Mouse (Mus musculus) right cerebral cortex, postnatal 36 days (tissue): Measurements from ENCODE around the gene Tspan18.

Experiments used
- DNase-seq, 2 experiments: peaks; one replicate each; pipeline ENCODE4 v3.0.0; 2022; ENCODE audit warnings: low spot score in 2 of 2, mixed read lengths in 1 of 2

The Tspan18 gene

DNA sequence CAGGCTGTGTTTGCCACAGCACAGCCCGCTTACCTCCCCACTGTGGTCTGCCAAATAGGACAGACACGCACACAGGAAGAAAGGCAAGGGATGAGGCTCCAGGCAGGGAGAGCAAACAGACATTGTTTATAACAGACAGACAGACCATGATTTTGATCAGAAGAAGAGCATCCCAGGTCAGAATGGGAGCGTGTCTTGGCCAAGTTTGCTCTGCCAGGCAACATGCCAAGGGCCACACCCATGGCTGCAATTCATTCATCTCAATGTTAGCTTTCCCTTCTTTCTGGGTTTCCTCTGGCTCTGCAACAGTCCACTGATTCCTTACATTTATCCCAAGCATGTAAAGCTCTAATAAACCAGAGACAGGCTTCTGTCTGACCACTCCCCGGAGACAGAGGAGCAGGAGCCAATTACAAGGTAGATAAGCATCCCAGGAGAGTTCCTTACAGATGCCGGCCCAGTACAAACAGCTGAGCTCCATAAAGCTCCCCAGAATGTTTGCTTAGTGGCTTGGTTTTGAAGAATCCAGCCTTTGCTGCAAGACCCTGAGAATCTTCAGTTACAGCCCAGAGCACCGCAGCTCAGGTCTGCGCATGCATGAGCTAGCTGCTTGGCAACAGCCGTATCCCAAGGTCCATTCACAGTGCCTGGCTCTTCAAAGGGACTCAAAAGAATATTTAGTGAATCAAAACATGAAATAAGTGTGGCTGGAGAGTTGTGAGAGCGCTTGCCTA is 5.2 kb upstream of the Tspan18 start:
- DNase-seq: no peak

DNA sequence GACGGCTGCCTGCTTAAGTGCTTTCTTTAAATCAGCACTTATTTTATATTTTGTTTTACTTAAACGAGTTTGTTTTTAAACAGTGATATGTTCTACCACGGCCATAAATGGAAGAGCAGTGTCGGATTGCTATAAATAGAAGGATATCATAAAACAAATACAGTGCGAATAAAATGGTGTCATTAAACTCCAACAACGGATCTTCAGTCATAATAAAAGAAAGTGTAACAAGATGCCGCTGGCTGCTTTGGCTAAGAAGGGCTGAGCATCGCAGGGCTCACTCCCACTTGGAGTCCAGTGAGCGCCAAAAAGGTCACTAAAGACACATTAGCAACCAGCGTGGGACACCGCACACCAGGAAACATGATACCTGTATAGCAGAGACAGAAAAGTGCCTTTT is 1.7 kb upstream of the Tspan18 start:
- no peak for DNase-seq

DNA sequence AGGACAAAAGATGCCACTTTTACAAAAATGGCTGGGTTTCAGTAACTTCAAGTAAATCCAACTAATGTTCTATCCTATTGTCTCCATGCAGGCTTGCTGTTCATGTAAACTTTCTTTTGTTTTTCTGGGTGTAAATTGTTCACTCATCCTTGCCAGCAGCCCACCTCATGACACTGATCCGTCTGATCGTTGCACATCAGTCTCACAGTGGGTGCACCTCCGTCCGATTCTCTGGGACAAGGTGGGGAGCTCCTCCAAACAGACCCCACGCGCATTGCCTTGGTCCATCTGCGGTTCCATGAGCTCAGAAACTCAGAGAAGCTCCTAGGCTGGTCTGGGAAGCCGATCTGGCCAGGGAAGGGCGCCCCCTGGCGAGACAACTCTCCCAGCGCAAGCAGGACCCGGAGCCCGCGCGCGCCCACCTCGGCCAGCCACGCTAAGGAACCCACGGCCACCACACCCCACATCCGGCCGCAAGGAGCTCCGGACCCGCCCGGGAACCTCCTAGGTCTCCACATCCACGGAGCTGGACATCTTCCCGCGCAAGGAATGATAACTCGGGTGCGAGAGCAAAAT is 976 bp downstream of the Tspan18 start:
- peak; percentile 43 to 55 for DNase-seq

DNA sequence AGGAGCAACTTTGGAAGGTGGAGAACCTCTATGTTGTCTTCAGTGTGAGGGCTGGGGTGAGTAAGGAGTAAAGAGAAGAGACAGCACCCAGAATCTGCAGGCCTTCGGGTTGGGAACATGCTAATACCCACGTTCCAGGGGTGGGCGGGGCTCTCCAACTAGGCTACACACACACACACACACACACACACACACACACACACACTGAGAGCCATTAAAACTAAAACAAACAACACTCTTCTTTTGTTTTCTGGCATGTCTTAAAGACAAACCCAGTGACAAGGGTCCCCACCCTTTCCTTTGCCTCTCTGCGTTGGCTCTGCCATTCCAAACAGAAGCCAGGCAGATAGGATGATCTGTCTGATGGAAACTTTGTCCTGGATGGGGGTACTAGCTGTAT is 2.0 kb downstream of the Tspan18 start:
- DNase-seq: no peak

DNA sequence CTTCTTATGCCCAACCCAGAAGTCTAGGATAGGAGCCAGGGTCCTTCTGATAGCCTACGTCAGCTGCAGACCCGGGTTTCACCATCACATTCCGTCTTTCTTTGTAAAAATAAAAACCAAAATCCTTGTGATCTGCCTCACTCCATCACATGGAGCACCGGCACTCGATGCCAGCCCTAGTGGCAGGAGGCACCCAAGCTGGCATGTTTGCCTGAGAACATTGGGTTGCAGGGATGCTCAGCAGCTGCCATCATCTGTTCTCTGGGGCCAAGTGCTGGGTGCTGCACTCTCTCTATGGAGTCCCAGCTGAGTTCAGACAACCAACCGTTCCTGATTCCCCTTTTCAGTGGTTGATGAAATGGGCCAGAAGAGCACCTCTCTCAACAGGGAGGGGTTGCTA is 3.2 kb downstream of the Tspan18 start:
- DNase-seq: no peak

DNA sequence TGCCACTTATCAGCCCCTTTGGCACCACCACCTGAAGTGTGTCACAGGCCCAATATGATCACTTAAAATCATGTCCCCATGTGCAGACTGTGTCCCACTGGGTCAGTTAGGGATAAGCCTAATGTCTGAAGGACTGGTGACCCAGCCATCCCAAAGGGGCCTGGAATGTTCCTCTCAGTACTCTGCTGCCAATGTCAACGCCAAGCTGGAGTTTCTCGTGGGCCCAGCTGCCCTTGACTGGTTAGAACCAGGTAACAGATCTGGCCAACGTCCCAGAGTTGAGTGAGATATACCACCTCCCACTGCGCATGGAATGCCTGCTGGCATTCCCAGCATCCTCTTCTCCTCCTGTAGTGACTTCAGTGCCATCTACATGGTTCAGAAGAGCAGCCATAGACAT is 5.2 kb downstream of the Tspan18 start:
- DNase-seq: no peak

DNA sequence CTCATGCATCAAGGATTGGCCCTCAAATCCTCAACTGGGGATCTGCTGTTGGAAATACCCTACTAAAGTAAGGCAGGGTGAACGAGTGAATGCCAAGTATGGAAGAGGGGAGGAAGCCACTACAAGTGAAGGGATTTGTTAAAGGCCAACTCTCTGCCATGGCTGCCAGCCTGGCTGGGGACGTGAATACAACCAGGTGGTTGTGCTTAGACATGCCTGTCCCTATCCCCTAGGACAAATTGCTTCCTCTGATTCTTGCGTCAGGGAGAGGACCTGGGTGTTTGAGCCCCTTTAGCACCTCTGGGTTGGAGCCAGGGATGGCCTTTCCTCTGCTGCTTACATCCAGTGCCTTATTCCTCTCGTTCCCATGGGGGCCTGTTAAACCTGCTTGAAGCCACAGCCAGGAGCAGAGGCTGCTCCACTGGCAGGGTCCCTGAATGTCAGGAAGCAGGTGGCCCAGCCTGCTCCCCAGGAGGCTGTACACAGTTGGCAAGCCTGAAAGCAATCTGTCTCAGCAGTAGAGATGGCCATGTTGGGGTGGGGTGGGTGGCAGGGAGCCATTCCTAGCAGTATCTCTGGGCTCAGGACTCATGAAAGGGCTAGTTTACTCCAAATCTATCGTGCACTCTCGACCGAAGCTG is 6.3 kb downstream of the Tspan18 start:
- no peak for DNase-seq

DNA sequence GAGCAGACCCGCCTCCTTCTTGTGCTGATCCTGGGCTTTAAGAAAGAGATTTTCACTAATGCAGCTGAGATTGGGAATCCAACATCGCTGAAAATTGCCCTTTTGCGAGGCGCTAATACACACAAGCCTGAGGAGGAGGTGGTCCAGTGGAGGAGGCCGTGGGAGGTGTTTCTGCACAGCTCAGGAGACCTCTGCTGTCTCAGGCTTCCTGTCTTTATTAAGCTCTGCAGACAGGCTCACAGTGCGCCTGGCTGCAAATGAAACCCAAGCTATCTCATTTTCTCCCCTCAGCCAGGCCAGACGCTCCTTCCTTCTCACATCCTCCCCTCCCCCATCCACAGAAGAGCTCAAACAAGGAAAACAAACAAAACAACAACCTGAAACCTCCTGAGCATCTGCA is 9.6 kb downstream of the Tspan18 start:
- DNase-seq: no peak

DNA sequence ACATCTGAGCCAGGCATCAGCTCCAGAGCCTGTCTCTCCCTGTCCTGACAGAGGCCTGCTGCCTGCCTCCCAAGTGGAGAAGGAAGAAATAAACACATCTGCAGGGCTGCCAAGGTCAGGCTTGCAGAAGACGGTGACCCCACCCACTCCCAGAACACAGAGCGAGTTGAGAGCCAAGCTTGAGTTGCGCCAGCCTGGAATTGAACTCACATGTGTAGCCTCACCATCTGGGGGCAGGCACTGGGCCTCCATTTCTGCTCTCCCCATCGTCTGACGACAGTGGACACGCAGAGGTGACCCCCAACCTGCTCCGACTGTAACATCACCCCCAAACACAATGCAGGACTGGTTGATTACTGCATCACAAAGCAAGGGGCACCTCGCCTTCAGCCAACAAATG is 12.4 kb downstream of the Tspan18 start:
- DNase-seq: no peak

DNA sequence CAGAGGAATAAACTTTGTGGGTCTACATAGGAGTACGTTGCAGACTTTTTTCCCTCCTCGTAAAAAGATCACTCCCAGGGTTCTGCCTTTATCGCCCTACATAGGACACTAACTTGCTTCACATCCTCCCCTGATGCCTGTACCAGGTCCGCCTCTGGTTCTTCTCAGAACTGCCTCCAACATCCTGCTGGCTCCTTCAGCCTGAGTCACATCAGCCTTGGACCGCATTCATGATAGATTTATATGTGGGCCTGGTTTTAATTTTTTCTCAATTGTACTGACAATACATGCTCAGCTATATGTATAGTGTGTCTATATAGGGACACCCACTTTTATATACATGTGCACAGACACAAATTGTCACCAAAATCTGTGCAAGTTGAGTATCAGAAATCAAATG is 14.0 kb downstream of the Tspan18 start:
- no peak for DNase-seq

DNA sequence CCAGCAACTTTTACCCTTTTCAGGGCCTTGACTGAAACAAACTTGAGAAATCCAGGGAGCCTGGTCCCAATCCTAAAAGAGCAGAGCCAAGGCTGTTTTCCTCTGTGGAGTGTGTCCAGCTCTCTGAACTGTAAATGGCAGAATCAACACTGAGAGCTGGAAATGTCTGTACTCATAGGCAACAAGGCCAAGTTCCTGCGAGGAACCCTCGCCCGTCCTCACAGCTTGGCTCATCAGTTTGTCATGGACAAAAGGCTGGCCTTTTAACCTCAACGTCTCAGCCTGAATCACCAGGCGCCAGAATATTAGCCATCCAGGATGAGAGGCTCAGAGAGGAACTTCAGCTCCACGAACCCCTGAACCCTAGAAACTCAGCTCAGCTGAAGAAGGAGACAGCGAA is 14.7 kb downstream of the Tspan18 start:
- no peak for DNase-seq

DNA sequence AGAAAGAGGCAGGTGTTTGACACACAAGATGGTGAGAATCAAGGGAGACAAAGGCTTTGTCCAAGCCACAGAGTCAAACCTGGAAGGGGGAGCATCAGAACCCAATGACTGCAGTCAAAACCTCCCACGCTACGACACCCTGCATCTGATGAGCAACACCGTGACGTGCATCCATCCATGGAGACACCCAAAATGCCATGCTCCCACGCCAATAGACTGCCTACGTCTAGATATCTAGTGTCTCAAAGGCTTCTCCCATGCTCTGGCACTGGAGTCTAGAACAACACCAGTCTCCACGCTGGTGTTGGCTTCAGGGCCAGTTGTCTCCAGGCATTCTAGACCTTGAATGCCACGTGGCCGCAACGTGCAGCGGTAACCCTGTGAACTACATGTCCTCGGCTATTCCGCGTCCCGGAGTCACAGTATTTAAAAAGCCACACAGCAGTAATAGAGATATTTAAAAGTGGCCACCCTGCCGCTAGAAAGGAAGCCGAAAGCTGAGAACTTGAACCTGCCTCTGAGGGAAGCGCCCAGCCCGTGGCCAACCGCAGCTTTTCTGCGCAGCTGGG is 15.4 kb downstream of the Tspan18 start:
- DNase-seq: no peak

DNA sequence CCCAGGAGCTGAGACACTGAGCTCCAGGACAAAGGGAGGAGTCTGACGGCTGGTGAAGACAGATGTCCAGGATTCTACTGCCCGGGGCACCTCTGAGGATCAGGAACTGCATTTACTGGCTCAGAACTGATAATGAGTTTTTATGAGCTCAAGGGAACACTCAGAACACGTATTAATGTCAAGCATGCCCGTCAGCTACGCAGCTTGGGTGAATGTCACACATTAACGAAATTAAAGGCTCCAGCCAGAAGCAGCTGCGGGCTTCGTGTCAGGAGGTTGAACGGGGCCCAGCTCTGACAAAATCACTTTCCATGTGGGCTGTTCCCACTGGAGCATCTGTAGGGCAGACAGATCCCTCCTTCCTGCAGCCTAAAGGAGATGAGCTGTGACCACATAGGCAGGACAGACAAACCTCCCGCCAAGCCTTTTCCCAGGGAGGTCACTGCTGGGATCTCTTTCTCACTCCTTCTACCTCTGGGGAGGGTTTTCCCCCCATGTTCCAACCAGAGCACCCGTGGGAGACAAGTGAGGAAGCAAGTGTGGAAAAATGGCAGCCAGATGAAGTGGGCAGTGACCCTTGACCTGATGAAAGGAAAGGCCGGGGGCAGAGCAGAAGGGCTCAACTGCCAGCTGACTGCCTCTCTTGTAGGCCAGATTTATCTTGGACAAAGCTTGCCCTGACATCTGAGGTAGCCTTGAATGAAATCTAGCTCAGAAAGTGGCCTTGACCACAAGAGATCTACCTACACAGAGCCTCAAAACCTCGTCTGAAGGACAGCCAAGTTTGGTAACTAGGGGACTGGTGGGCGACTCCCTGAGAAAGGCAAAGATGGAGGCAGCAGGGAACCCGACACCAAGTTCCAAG is 20.3 kb downstream of the Tspan18 start:
- DNase-seq: no peak

DNA sequence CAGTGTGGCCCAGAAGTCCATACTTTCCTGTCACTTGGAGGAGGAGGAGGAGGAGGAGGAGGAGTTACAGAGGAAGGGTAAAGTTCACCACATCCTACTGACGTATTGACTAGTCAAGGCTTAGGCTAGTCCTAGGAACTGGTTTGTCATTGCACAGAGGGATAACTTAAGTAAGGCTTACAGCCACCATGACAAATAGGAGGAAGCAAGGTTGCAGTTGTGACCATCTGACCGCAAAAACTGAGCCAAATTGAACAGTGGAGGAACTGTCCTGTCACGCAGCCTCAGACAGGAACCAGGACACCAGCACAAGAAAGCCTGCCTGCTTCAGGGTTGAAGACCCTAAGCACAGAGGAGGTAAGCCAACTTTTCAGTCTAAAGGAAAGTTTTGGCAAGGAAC is 21.8 kb downstream of the Tspan18 start:
- DNase-seq: no peak

DNA sequence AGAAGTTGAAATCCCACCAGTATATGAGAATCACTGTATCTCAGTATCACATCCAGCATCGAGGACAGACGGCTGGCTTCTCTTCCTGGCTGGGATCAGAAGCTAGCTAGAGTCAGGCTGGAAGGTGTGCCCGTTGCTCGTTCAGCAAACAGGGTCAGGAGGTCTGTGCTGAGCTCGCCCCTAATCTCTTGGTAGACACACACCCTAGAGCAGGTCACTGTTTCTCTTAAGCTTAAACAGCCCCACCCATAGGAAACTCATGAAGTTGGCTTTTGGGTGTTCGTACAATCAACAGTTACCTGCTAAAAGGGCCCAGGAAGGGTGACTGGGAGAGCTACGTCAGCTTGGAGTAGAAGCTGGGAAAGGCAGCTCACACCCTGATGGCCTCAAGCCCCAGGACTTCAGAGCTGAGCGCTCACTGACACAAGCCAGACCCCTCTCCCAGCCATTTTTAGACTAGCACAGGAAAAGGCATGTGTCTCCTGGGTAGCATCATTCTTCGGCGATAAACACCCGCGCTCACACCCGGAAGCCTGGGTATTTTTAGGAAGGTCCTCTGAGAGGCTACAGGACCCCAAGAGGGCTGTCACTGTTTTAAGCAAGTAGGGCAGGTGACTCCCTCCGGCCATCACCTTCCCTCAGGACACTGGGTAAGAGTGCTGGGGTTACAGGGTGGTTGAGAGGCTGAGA is 24.4 kb downstream of the Tspan18 start:
- DNase-seq: no peak

DNA sequence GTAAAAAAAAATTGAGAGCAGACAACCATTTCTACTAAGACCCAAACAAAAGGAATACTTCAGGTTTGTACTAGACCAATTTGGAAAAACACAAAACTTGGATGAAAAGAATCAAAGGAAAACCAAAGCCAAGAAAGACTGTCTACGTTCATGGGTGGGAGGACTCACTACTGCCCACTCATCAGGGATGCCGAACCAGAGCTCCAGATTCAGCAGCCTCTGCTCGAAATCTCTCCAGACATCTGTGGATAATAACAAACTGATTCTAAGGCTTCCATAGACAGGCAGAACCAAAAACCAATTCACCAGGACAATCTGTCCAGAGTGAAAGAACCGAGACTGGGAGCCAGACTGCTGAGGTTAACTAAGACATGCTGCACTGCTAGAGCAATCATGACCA is 27.4 kb downstream of the Tspan18 start:
- no peak for DNase-seq

DNA sequence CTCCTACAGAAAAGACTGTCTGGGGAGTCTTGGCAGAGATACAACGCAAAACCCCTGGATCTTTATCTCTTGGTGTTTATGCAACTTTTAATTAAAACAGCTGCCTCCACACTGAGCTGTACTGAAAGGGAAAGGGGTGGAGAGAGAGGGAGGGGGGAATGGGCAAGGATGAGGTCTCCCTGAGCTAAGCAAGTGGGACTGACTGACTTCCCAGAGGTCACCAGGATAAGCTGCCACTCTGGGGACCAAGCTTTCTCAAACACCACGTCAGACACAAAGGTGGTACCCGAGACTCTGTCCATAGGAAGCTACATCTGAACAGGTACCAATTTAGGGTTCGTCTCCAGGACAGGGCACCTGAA is 30.1 kb downstream of the Tspan18 start:
- no peak for DNase-seq

DNA sequence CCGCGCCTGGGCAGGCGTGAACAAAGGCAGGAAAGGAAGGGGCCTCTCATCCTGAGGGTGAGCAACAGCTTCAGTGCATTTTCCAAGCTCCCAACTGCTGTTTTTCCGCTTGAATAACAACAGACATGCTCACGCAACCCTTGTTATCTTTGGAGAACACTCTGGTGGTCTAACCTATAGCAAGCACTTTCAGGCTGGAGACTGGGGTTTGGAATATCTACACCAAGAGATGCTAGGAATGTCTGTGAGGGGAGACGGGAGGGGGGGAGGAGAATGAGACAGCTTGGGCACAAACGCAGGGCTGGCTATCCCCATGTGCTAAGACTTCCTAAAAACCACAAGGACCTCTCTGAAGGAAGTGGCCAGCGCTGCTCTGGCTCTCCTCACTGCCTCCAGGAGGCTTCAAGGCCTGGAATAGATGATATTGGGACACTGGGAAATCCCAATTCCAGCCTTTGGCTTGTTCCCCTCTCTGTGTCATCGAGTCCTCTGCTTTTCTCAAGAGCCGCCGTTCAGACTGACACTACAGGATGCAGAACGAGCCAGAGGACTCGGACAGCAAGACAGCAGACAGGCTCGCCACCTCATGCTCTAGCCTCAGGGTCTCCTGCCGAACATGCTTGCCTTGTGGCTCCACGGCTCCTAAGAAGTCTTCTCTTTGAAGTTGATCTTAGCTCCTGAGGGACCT is 30.6 kb downstream of the Tspan18 start:
- no peak for DNase-seq

DNA sequence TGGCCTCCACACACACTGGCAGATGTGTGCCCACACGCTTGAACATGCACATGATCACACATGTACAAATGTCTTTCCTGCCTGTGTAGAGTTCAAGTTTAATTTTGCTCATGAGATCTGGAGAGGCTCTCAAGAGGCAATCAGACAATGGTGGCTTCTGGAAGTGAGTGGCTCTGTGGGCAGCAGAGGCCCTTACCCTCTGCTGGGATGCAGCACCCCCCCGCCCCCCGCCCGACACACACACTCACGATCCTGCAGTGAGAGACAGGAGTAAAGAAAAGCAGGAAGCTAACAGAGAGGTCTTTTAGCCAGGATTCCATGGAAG is 31.1 kb downstream of the Tspan18 start:
- no peak for DNase-seq

DNA sequence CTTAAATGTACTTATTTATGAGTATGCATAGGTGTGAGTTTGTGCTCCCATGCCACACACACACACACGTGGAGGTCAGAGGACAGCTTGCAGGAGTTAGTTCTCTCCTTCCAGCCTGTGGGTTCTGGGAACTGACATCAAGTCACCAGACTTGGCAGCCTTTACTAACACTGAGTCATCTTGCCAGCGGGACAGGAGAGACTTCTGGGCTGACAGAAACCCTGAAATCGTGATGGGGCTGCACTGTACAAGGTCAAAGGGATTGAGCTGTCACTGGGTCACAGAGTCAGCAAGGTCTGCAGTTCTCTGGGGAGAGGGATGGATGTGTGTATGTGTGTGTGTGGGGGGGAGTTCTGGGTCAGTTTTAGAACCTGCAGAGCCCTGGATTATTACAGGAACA is 36.6 kb downstream of the Tspan18 start:
- DNase-seq: no peak
